Mouse (Mus musculus) bone marrow macrophage, adult 2 months (primary cell): Measurements from ENCODE around the gene Siah3.

Experiments
- CTCF ChIP-seq: IDR thresholded peaks from 2 replicates; pipeline ENCODE4 v1.5.1; 2012; ENCODE audit warnings: low read depth, mild to moderate bottlenecking, low read length, moderate library complexity
- POLR2A ChIP-seq: IDR thresholded peaks from 2 replicates; pipeline ENCODE4 v1.6.1; 2012; ENCODE audit warnings: mild to moderate bottlenecking, low read depth, low read length, borderline replicate concordance

DNA sequence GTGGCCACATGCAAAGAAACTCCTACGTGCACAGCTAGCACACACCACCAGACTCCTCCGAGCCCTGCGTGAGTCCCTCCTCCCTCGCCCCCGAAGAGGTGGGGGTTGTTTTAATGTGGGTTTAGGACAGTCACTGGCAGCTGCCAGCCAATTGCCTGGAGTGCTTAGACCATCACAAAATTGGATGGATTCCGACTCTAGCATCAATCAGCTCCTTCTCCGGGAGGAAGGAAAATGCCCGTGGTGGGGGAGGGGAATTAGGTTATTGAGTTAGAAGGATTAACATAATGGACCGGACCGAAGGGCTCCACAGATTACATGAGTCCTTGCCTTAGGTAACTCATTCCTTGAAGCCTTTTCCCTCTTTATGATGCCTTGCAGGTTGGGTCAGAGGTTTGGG is 22.9 kb upstream of the Siah3 start:
- TF ChIP-seq CTCF (no peak), POLR2A (no peak)
